Mouse (Mus musculus) kidney, postnatal 36 days (tissue): ENCODE results near the gene Whamm.

ENCODE experiments used
- DNase-seq, 2 experiments: peaks; one replicate each; pipeline ENCODE4 v3.0.0; 2021 to 2022; ENCODE audit warnings: mixed read lengths in 2 of 2

The Whamm gene

GRCm38 (mm10) chr7:81599379-81600280 lies 28.6 kb downstream of the Whamm start:
- no peak for DNase-seq

- no peak for DNase-seq
Observed at GRCm38 (mm10) chr7:81604991-81605390, 33.9 kb downstream of the Whamm start.

- no peak for DNase-seq
Observed at GRCm38 (mm10) chr7:81605489-81605888, 34.4 kb downstream of the Whamm start.

- no peak for DNase-seq
Observed at GRCm38 (mm10) chr7:81606452-81606851, 35.4 kb downstream of the Whamm start.

- peak in 1 of 2 experiments; percentile 46 for DNase-seq
Observed at GRCm38 (mm10) chr7:81610125-81610524, 39.1 kb downstream of the Whamm start.

GRCm38 (mm10) chr7:81612856-81613635 lies 42.0 kb downstream of the Whamm start:
- DNase-seq = no peak

- DNase-seq = no peak
Observed at GRCm38 (mm10) chr7:81615031-81615430, 44.0 kb downstream of the Whamm start.

GRCm38 (mm10) chr7:81622793-81623192 lies 51.7 kb downstream of the Whamm start:
- no peak for DNase-seq

GRCm38 (mm10) chr7:81623767-81624166 lies 52.7 kb downstream of the Whamm start:
- no peak for DNase-seq

GRCm38 (mm10) chr7:81626460-81626859 lies 55.4 kb downstream of the Whamm start:
- peak in 1 of 2 experiments; percentile 41 for DNase-seq

GRCm38 (mm10) chr7:81631261-81631660 lies 60.2 kb downstream of the Whamm start:
- no peak for DNase-seq

- no peak for DNase-seq
Observed at GRCm38 (mm10) chr7:81632586-81632985, 61.5 kb downstream of the Whamm start.

GRCm38 (mm10) chr7:81641101-81641500 lies 70.0 kb downstream of the Whamm start:
- no peak for DNase-seq

GRCm38 (mm10) chr7:81644551-81645235 lies 73.6 kb downstream of the Whamm start:
- no peak for DNase-seq
